Mouse (Mus musculus) lung, adult 2 months (tissue): Measurements from ENCODE around the gene Pdhx.

Source experiments
- CTCF ChIP-seq: fragments of 200-500 bp; IDR thresholded peaks from 2 replicates; pipeline ENCODE4 v1.5.1; 2011; ENCODE audit warnings: mild to moderate bottlenecking, low read length, control low read depth; ENCODE audit not compliant: insufficient read depth
- POLR2A ChIP-seq: fragments of 200-500 bp; IDR thresholded peaks from 2 replicates; pipeline ENCODE4 v1.6.1; 2011; ENCODE audit warnings: low read depth, mild to moderate bottlenecking, control low read depth, low read length, borderline replicate concordance; ENCODE audit errors: extremely low read depth

- TF ChIP-seq CTCF = no peak
- no peak for TF ChIP-seq POLR2A
Observed at GRCm38 (mm10) chr2:103084451-103084850, 11.1 kb upstream of the Pdhx start.
